Mouse (Mus musculus): ENCODE measurements around the gene 1110002E22Rik. TPM values are rescaled to one million over a fixed set of nuclear protein-coding genes. Genes with fewer than 3 reads are reported as not detected.

The 1110002E22Rik gene
- polyA plus RNA-seq (2012; rRNA removed) (0.01 TPM in 2 replicates), polyA plus RNA-seq (2014; fragmentation: Nextera tagmentation; extraction: Ambion mirVana) (not detected in 2 replicates)

- Histone ChIP-seq H3K4me1 (replicated peaks; ENCODE audit: control insufficient read depth in 2 of 2, insufficient read depth in 2 of 2, low read length in 1 of 2) (peaks cover 0 to 7% of the 10 kb centered on the region in 2 experiments; a peak in 2 of 4 replicates), H3K27me3 (ENCODE audit: control insufficient read depth, insufficient read depth, low read length) (no peaks in the 10 kb centered on the region), H3K4me3 (ENCODE audit: insufficient read depth in 1 of 2, low read depth in 2 of 2, low read length in 2 of 2) (no peak within 1 kb of the TSS), H3K27ac (no peak within 1 kb of the TSS), H3K36me3 (replicated peaks; ENCODE audit: control insufficient read depth, insufficient read depth, low read depth) (no peaks in the 10 kb centered on the region), H3K4me2 (ENCODE audit: low read depth) (no peak within 1 kb of the TSS), H3K9ac (replicated peaks) (no peak within 1 kb of the TSS), H3K9me3 (ENCODE audit: control insufficient read depth, low read length) (no peaks in the 10 kb centered on the region)
- TF ChIP-seq CTCF (IDR thresholded peaks at IDR 0.05; ENCODE audit: low read depth), result no peak
- no peak for TF ChIP-seq EP300 (IDR thresholded peaks at IDR 0.05; ENCODE audit: low read depth)
- DNase-seq (ENCODE audit: low read depth in 3 of 3, low spot score in 3 of 3), result no peak
- 71% methylated on average over 33 of the region's 33 CpGs for WGBS (ENCODE audit: insufficient replicate concordance)
- no peak for ATAC-seq (ENCODE audit: insufficient read depth)
Measured at GRCm38 (mm10) chr3:138064732-138065645, at the start of gene 1110002E22Rik. 1110002E22Rik (plus strand) TSS chr3:138065052.

- Histone ChIP-seq H3K9ac (replicated peaks) (no peak overlapping the region), H3K36me3 (replicated peaks; ENCODE audit: control insufficient read depth, insufficient read depth, low read depth) (no peaks in the 10 kb centered on the region), H3K4me3 (ENCODE audit: insufficient read depth in 1 of 2, low read depth in 2 of 2, low read length in 2 of 2) (no peak overlapping the region), H3K27me3 (ENCODE audit: control insufficient read depth, insufficient read depth, low read length) (no peaks in the 10 kb centered on the region), H3K27ac (no peak overlapping the region), H3K4me1 (replicated peaks; ENCODE audit: control insufficient read depth in 2 of 2, insufficient read depth in 2 of 2, low read length in 1 of 2) (no peaks in the 10 kb centered on the region), H3K4me2 (ENCODE audit: low read depth) (no peak overlapping the region), H3K9me3 (ENCODE audit: control insufficient read depth, low read length) (no peaks in the 10 kb centered on the region)
- no peak for TF ChIP-seq CTCF (IDR thresholded peaks at IDR 0.05; ENCODE audit: low read depth)
- no peak for TF ChIP-seq EP300 (IDR thresholded peaks at IDR 0.05; ENCODE audit: low read depth)
- WGBS (ENCODE audit: insufficient replicate concordance), result 85% methylated on average over 12 of the region's 12 CpGs
- DNase-seq (ENCODE audit: low read depth in 3 of 3, low spot score in 3 of 3) (no peak), ATAC-seq (ENCODE audit: insufficient read depth) (no peak)
Measured at GRCm38 (mm10) chr3:138016810-138017209, 48.0 kb upstream of the 1110002E22Rik start.

GRCm38 (mm10) chr3:138022003-138022402 lies 42.8 kb upstream of the 1110002E22Rik start:
- Histone ChIP-seq H3K4me3 (ENCODE audit: insufficient read depth in 1 of 2, low read depth in 2 of 2, low read length in 2 of 2) (no peak overlapping the region), H3K9ac (replicated peaks) (no peak overlapping the region), H3K4me1 (replicated peaks; ENCODE audit: control insufficient read depth in 2 of 2, insufficient read depth in 2 of 2, low read length in 1 of 2) (0 out of 4 replicates have a peak, but pooled peaks cover 0 to 2% of the 10 kb centered on the region in 2 experiments), H3K4me2 (ENCODE audit: low read depth) (no peak overlapping the region), H3K36me3 (replicated peaks; ENCODE audit: control insufficient read depth, insufficient read depth, low read depth) (no peaks in the 10 kb centered on the region), H3K27me3 (ENCODE audit: control insufficient read depth, insufficient read depth, low read length) (no peaks in the 10 kb centered on the region), H3K27ac (no peak overlapping the region), H3K9me3 (ENCODE audit: control insufficient read depth, low read length) (no peaks in the 10 kb centered on the region)
- ATAC-seq (ENCODE audit: insufficient read depth), result no peak
- 64% methylated on average over 4 of the region's 4 CpGs for WGBS (ENCODE audit: insufficient replicate concordance)
- DNase-seq (ENCODE audit: low read depth in 3 of 3, low spot score in 3 of 3), result peak in 1 of 3 experiments; percentile 20
- no peak for TF ChIP-seq EP300 (IDR thresholded peaks at IDR 0.05; ENCODE audit: low read depth)
- no peak for TF ChIP-seq CTCF (IDR thresholded peaks at IDR 0.05; ENCODE audit: low read depth)

- 69% methylated on average over 4 of the region's 4 CpGs for WGBS (ENCODE audit: insufficient replicate concordance)
- ATAC-seq (ENCODE audit: insufficient read depth), result no peak
- no peak overlapping the region for H3K4me3 ChIP-seq (ENCODE audit: insufficient read depth in 1 of 2, low read depth in 2 of 2, low read length in 2 of 2)
- H3K4me1 ChIP-seq (replicated peaks; ENCODE audit: control insufficient read depth in 2 of 2, insufficient read depth in 2 of 2, low read length in 1 of 2), result 0 out of 4 replicates have a peak, but pooled peaks cover 0 to 2% of the 10 kb centered on the region in 2 experiments
- no peak overlapping the region for H3K4me2 ChIP-seq (ENCODE audit: low read depth)
- no peak overlapping the region for H3K9ac ChIP-seq (replicated peaks)
- no peak overlapping the region for H3K27ac ChIP-seq
- H3K27me3 ChIP-seq (ENCODE audit: control insufficient read depth, insufficient read depth, low read length), result no peaks in the 10 kb centered on the region
- H3K36me3 ChIP-seq (replicated peaks; ENCODE audit: control insufficient read depth, insufficient read depth, low read depth), result no peaks in the 10 kb centered on the region
- no peaks in the 10 kb centered on the region for H3K9me3 ChIP-seq (ENCODE audit: control insufficient read depth, low read length)
- DNase-seq (ENCODE audit: low read depth in 3 of 3, low spot score in 3 of 3), result no peak
- TF ChIP-seq EP300 (IDR thresholded peaks at IDR 0.05; ENCODE audit: low read depth) (no peak), CTCF (IDR thresholded peaks at IDR 0.05; ENCODE audit: low read depth) (no peak)
Measured at GRCm38 (mm10) chr3:138022651-138023050, 42.2 kb upstream of the 1110002E22Rik start.

GRCm38 (mm10) chr3:138026286-138026685 lies 38.6 kb upstream of the 1110002E22Rik start:
- DNase-seq (ENCODE audit: low read depth in 3 of 3, low spot score in 3 of 3), result no peak
- Histone ChIP-seq H3K4me1 (replicated peaks; ENCODE audit: control insufficient read depth in 2 of 2, insufficient read depth in 2 of 2, low read length in 1 of 2) (peaks cover 0 to 2% of the 10 kb centered on the region in 2 experiments; a peak in 1 of 4 replicates), H3K4me3 (ENCODE audit: insufficient read depth in 1 of 2, low read depth in 2 of 2, low read length in 2 of 2) (no peak overlapping the region), H3K27ac (no peak overlapping the region), H3K9me3 (ENCODE audit: control insufficient read depth, low read length) (no peaks in the 10 kb centered on the region), H3K36me3 (replicated peaks; ENCODE audit: control insufficient read depth, insufficient read depth, low read depth) (no peaks in the 10 kb centered on the region), H3K4me2 (ENCODE audit: low read depth) (no peak overlapping the region), H3K9ac (replicated peaks) (no peak overlapping the region), H3K27me3 (ENCODE audit: control insufficient read depth, insufficient read depth, low read length) (no peaks in the 10 kb centered on the region)
- TF ChIP-seq CTCF (IDR thresholded peaks at IDR 0.05; ENCODE audit: low read depth) (no peak), EP300 (IDR thresholded peaks at IDR 0.05; ENCODE audit: low read depth) (no peak)
- WGBS (ENCODE audit: insufficient replicate concordance), result 34% methylated on average over 10 of the region's 10 CpGs
- no peak for ATAC-seq (ENCODE audit: insufficient read depth)

Data from liver, embryonic 14.5 days (tissue).